Mouse (Mus musculus): ENCODE results near the gene Krtap5-2. TPM values are rescaled to one million over a fixed set of nuclear protein-coding genes. Genes with fewer than 3 reads are reported as not detected.
A peak's percentile ranks its signal among the peaks of the same experiment; 100 is the strongest.
"Not testable (repeated sequence)": the region's sequence is repeated elsewhere in the genome, so short reads cannot be mapped to it uniquely, and the experiment has no call there.

Krtap5-2 gene
- not detected for total RNA-seq (2021)
- long read RNA-seq, experiment 1: 0 reads
- long read RNA-seq, experiment 2: 0 reads

DNA sequence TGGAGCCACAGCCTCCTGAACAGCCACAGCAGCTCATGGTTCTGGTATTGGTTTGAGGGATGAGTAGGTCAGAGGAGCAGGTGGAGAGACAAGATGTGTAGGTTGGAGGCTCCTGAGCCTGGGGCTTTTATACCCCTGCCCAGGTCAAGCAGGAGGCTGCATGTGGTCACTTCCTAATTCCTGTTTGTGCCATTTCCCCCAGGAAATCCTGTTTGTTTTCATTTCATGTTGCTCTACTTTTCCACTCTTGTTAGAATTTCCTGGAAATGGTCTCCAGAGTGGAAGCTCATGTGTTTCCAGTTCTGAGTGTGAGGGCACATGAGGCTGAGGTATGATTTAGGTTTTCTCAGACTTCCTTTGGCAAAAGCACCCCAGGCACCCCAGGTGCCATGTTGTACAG lies at the start of gene Krtap5-2:
TSS of gene Krtap5-2 (minus strand) at position 101 of the 400 bp plus-strand sequence.
- DNase-seq; H3K4me3 ChIP-seq; H3K27ac ChIP-seq; intact Hi-C loops (cut with DNase I): not testable (repeated sequence)

DNA sequence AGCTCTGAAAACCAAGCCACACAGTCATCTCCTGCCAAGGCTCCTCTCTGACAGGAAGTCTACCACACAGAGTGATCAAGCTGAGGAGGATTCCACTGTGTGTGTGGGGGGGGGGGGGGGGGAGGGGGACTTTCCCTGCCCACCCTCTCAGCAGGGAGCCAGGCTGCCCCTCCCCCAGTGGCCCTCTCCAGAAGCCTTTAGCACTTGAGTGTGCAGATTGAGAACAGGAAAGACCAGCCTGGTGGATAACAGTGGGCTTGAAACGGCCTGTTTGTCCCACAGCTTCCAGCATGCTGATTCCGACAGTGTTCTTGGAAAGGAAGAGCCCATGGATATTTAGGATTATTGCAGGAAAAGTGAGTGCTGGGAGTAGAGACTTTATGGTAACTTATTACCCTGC lies 48.7 kb upstream of the Krtap5-2 start:
- intact Hi-C loops (cut with DNase I): no loop called here
- TF ChIP-seq CTCF (IDR thresholded peaks at IDR 0.05): no peak

DNA sequence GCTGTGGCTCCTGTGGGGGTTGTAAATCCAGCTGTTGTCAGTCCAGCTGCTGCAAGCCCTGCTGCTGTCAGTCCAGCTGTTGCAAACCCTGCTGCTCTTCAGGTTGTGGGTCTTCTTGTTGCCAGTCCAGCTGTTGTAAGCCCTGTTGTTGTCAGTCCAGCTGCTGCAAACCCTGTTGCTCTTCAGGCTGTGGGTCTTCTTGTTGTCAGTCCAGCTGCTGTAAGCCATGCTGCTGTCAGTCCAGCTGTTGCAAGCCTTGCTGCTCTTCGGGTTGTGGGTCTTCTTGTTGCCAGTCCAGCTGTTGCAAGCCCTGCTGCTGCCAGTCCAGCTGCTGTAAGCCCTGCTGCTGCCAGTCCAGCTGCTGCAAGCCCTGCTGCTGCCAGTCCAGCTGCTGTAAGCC lies 36.3 kb upstream of the Krtap5-2 start:
- H3K4me3 ChIP-seq; DNase-seq; intact Hi-C loops (cut with DNase I); H3K27ac ChIP-seq: not testable (repeated sequence)

More for the DNA sequence above, 48.7 kb upstream of the Krtap5-2 start:
- no peak for DNase-seq
- Histone ChIP-seq H3K27ac (no peak overlapping the region), H3K4me3 (no peak overlapping the region)

DNA sequence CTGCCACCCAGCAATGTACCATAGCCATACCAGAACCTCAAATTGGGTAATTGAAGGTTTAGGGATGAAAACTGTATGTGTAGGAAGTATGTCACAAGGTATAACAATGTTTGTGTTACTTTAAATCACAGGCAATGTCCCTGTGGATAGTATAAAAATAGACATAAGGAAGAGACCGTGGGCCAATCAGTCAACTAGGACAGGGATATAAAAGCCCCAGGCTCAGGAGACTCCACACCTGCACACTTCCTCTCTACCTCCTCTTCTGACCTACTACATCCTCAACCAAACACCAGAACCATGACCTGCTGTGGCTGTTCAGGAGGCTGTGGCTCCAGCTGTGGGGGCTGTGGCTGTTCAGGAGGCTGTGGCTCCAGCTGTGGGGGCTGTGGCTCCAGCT lies 35.8 kb upstream of the Krtap5-2 start, which contains the start of gene Gm7579:
TSS of gene Gm7579 (plus strand) at position 301 of the 400 bp plus-strand sequence.
- intact Hi-C loops (cut with DNase I): no loop called here
- Histone ChIP-seq H3K27ac (no peak within 1 kb of the TSS), H3K4me3 (no peak within 1 kb of the TSS)
- no peak for TF ChIP-seq CTCF (IDR thresholded peaks at IDR 0.05)
- no peak for DNase-seq

DNA sequence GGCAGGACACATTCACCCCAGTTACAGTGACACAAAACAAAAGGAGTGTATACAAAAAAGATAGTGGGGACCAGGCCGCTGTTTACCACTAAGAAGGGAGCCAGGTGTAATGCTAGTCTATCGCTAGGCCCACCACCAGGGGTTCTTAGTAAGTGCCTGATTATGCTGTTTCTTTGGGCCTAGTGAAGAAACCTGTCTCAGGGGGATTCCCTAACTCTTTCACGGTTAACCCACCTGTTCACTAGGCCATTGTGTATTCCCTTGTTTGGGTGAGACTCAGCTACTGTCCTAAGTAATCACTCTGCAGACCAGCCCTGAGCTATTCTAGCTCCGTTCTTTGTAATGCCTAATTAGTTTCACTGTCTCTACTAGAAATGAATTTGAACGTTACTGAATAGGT lies 31.1 kb upstream of the Krtap5-2 start:
- H3K4me3 ChIP-seq; DNase-seq; intact Hi-C loops (cut with DNase I); H3K27ac ChIP-seq: not testable (repeated sequence)

DNA sequence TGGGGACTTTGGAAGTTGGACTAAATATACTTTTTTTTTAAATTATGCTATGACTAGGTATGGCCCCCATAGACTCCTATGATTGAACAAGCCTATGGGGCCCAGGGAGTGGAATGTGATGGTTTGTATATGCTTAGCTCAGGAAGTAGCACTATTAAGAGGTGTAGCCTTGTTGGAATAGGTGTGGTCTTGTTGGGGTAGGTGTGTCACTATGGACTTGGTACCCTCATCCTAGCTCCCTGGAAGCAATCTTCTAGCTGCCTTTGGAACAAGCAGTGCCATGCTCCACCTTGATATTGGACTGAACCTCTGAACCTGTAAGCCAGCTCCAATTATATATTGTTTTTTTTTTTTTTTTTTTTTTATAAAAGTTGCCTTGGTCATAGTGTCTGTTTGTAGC lies 29.7 kb upstream of the Krtap5-2 start:
- no peak overlapping the region for H3K27ac ChIP-seq
- no peak for DNase-seq
- intact Hi-C loops (cut with DNase I): no loop called here
- no peak for TF ChIP-seq CTCF (IDR thresholded peaks at IDR 0.05)
- H3K4me3 ChIP-seq: no peak overlapping the region

DNA sequence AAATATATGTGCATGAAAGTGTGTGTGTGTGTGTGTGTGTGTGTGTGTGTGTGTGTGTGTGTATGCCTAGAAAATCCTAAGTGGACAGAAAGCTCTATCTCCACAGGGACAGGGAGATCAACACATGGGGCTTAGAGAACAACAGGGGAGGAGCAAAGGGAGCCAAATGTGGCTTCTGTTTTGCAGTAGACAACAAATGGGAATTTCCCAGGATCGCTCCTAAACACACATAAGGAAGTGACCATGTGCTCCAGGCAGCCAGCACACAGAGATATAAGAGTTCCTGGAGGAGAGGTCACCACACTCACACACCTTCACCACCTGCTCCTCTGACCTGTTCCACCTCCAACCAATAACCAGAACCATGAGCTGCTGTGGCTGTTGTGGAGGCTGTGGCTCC lies 25.3 kb upstream of the Krtap5-2 start, which contains the start of gene Krtap5-3:
TSS of gene Krtap5-3 (plus strand) at position 301 of the 400 bp plus-strand sequence.
- intact Hi-C loops (cut with DNase I): no loop called here
- no peak within 1 kb of the TSS for H3K27ac ChIP-seq
- no peak within 1 kb of the TSS for H3K4me3 ChIP-seq
- no peak for DNase-seq
- TF ChIP-seq CTCF (IDR thresholded peaks at IDR 0.05): no peak

DNA sequence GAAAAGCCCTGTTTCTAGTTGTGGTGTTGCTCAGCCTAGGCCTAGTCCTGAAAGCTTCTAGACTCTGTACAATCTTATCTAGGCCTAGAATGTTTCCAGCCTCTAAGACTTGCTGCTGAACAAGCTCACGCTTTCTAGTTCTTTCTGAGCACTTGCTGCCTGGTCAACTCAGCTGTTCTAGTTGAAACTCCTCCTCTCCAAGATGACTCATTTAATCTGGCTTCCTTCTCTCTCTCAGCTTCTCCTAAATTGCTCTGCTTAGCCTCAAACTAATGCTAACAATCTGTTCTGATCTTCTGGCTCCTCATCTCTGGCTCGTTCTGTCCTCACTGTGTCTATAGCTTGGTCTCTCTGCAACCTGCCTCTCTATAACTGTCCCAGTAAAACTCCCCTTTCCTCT lies 22.9 kb upstream of the Krtap5-2 start:
- no peak for DNase-seq
- Histone ChIP-seq H3K27ac (no peak overlapping the region), H3K4me3 (no peak overlapping the region)
- TF ChIP-seq CTCF (IDR thresholded peaks at IDR 0.05): no peak
- intact Hi-C loops (cut with DNase I): no loop called here

DNA sequence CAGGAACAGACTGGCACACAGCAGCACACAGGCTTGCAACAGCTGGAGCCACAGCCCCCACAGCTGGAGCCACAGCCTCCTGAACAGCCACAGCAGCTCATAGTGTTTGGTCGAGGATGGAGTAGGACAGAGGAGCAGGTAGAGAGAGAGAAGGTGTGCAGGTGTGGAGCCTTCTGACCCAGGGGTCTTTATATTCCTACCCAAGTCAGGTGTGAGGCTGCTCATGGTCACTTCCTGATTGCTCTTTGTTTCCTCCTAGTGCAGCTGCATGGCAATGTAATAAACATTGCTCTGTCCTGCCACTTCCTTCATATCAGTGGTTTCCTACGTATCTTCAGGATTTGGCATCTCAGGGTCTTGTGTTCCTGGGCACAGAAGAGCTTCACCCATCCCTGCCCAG lies 14.5 kb upstream of the Krtap5-2 start, which contains the start of gene Gm10153:
TSS of gene Gm10153 (minus strand) at position 101 of the 400 bp plus-strand sequence.
- no peak within 1 kb of the TSS for H3K27ac ChIP-seq
- H3K4me3 ChIP-seq: no peak within 1 kb of the TSS
- DNase-seq: no peak
- TF ChIP-seq CTCF (IDR thresholded peaks at IDR 0.05): no peak
- intact Hi-C loops (cut with DNase I): no loop called here

DNA sequence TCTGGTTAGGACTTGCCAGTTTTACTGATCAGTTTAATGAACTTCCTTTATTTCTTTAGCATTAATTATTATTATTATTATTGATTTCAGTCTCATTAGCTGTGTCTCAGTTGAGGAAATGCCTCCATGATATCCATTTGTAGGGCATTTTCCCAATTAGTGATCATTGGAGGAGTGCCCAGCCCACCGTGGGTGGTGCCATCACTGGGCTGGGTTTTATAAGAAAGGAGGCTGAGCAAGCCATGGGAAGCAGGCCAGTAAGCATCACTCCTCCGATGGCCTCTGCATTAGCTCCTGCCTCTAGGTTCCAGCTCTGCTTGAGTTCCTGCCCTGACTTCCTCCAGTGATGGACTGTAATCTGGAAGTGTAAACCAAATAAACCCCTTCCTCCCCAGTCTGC lies 12.4 kb upstream of the Krtap5-2 start:
- Histone ChIP-seq H3K27ac (no peak overlapping the region), H3K4me3 (no peak overlapping the region)
- DNase-seq: no peak
- no peak for TF ChIP-seq CTCF (IDR thresholded peaks at IDR 0.05)
- intact Hi-C loops (cut with DNase I): no loop called here

DNA sequence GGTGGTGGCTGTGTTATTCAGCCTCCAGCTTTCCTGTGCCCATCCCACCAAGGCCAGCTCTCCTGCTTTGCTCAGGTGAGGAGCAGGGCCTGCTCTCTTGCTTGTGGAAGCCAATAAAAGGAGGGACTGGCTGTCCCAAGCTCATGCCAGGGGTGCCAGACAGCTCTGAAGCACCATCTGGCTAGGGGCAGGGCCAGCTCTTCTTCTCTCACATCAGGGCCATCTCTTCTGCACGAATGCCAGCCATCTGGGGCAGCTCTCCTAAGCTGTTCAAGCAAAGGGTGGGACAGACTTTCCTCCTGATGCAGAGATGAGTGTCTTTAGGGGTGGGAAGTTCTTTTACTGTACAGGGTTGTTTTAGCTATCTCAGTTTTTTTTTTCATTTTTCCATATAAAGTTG lies 5.2 kb upstream of the Krtap5-2 start:
- DNase-seq: no peak
- intact Hi-C loops (cut with DNase I): no loop called here

DNA sequence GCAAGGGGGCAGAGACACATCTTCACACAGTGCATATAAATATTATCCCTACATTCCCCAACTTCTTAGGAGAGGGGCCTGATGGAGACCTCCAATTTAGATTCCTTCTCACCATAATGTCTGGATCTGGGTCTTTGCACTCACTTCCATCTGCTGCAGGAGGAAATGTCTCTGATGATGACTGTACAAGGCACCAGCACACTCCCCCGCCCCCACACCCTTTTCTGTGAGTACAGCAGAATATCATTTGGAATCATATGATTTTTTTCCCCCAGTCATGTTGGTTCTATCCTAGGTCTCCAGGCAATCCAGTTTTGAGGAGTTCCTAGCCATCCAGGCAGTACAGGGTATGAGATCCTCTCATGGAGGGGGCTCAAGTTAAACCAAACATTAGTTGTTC lies 2.9 kb upstream of the Krtap5-2 start:
- Histone ChIP-seq H3K4me3 (no peak overlapping the region), H3K27ac (no peak overlapping the region)
- no peak for DNase-seq
- no peak for TF ChIP-seq CTCF (IDR thresholded peaks at IDR 0.05)
- intact Hi-C loops (cut with DNase I): no loop called here

More for the DNA sequence above, 5.2 kb upstream of the Krtap5-2 start:
- TF ChIP-seq CTCF (IDR thresholded peaks at IDR 0.05): no peak
- H3K27ac ChIP-seq: no peak overlapping the region
- no peak overlapping the region for H3K4me3 ChIP-seq

DNA sequence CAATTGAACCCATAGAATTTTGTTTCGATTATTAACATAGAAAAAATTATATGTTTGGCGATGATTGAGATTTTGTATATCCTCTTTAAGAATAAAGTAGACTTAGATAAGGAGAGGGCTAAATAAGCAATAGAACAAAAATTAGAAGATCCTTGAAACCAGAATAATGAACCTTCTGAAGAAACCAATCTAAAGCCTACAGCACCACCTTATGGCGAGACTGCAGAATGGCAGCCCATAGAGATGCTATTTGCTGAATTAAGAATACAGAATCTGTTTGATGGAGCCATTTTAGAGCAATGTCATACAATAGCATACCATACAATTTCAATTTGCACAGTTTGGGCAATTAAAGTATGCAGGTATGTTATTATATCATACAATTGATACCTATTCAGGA lies 6.0 kb downstream of the Krtap5-2 start:
- no peak for DNase-seq
- no peak overlapping the region for H3K4me3 ChIP-seq
- H3K27ac ChIP-seq: no peak overlapping the region
- intact Hi-C loops (cut with DNase I): no loop called here
- TF ChIP-seq CTCF (IDR thresholded peaks at IDR 0.05): peak; percentile 55

DNA sequence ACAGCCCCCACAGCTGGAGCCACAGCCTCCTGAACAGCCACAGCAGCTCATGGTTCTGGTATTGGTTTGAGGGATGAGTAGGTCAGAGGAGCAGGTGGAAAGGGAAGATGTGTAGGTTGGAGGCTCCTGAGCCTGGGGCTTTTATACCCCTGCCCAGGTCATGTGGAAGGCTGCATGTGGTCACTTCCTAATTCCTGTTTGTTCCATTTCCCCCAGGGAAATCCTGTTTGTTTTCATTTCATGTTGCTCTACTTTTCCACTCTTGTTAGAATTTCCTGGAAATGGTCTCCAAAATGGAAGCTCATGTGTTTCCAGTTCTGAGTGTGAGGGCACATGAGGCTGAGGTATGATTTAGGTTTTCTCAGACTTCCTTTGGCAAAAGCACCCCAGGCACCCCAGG lies 10.2 kb downstream of the Krtap5-2 start, which contains the start of gene Gm4553:
TSS of gene Gm4553 (minus strand) at position 101 of the 400 bp plus-strand sequence.
- H3K4me3 ChIP-seq; DNase-seq; H3K27ac ChIP-seq; intact Hi-C loops (cut with DNase I): not testable (repeated sequence)

Data from gastrocnemius, adult 2 months (tissue).